Mouse (Mus musculus): ENCODE measurements at regions not wholly inside any gene's neighbourhood (a gene's known extent, or its start where the extent isn't known, plus 50 kb on each side); places are given as distances from the start of the nearest gene placed in this dataset.
"Not testable (repeated sequence)": the region's sequence is repeated elsewhere in the genome, so short reads cannot be mapped to it uniquely, and the experiment has no call there.

DNA sequence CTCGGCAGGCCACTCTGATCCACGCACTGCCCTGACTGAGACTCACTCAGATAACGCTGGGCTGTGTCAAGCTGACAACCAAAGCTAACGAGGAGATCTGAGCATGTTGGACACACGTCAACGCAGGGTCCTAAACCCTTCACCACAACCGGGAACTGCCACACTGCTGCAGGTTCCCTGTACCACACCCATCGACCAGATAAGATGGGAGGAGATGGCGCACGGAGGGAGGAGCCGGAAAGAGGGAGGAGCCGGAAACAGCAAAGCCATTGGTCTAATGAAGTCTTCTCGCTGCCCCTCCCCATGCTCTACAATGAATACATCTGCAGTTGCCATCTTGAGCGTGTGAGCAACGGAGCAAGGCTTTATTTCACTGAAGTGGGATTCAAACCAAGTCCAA is 182.9 kb upstream of the Rpl38 start:
- in situ Hi-C loops (cut with MboI, MseI): no loop called here

DNA sequence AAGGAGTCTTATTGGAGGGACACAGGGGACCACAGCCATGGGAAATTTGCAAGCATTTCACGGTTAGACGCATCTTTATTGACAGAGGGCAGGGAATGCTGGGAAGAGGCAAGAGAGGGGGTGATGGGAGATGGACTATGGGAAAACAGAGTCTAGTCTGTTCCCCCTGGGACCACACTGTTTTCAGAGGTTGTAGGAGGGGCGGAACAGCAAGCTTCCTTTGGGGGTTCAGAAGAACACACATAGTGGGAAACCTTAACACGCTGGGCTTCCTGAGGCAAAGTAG is 183.7 kb upstream of the Rpl38 start:
- in situ Hi-C loops (cut with MboI, MseI): no loop called here

- in situ Hi-C loops (cut with MboI, MseI): no loop called here
Observed at GRCm38 (mm10) chr11:114483823-114484667, 184.3 kb upstream of the Rpl38 start.

DNA sequence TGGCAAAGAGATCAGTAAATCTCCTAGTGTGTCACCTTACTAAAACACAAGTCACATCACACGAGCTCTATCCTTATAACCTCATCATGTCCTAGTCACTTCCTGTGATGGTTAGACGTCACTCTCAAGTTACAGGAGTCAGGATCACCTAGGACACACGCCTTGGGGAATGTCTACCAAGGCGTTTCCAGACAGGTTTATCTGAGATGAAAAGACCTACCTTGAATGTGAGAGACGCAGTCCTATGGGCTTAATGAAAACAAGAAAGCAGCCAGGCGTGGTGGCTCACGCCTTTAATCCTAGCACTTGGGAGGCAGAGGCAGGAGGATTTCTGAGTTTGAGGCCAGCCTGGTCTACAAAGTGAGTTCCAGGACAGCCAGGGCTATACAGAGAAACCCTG is 185.0 kb upstream of the Rpl38 start:
- in situ Hi-C loops (cut with MboI, MseI): not testable (repeated sequence)

GRCm38 (mm10) chr11:114482070-114482469 is 186.3 kb upstream of the Rpl38 start:
- in situ Hi-C loops (cut with MboI, MseI): no loop called here

- in situ Hi-C loops (cut with MboI, MseI): no loop called here
Observed at GRCm38 (mm10) chr11:114481037-114481436, 187.3 kb upstream of the Rpl38 start.

DNA sequence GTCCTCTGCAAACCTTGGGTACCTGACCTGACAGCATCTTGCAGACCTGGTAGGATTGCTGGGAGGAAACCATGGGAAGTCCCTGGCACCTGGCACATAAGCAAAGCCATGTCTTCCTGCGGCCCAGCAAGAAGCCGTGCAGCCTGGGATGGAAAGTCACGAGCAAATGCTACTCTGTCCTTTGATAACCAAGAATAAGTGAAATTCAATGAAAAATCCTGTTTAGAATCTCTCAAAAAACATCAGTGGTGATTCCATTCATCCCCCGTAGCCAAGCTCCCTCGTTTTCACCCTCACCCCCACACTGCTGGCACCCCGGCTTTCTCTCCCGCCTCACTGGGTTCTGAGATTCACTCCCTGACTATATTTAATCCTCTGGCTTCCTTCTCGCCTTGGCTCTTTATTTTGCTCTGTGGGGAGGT is 188.2 kb upstream of the Rpl38 start:
- in situ Hi-C loops (cut with MboI, MseI): no loop called here

- in situ Hi-C loops (cut with MboI, MseI): no loop called here
Observed at GRCm38 (mm10) chr11:114478736-114479135, 189.6 kb upstream of the Rpl38 start.

- in situ Hi-C loops (cut with MboI, MseI): no loop called here
Observed at GRCm38 (mm10) chr11:114477365-114477764, 191.0 kb upstream of the Rpl38 start.

DNA sequence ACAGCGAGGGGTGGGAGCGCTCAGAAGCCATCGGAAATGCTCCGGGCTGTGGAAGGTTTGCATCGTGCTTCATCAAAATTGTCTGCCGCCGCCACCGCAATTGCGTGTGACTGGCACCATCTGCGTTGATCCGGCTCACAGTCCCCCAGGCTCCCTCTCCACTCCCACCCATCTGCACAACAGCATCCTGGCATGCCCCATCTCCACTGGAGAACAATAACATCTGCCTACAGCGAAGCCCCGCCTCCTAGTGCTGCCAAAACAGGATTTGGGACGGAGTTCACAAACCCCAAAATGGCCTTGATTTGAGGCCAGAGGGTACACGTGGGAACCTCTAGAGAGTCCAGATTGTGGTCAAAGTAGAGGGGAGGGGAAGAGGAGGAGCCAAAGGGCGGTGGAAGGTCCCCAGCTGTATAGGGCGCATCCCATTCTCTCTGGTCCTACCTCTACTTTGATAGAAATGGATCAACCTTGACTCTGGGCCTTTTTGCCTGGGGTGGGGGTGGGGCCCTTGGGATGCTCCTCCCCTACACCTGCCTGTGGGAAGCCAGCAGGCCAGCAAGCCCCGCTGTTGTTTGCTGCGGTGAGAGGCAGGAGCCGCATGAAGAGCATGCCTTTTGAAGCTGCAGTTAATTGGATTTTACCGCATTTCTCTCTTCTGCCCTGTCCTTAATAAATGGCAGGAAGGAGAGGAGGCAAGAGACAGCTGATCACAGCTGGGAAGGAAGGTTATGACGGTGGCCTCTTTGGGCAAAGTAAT is 195.6 kb upstream of the Rpl38 start:
- in situ Hi-C loops (cut with MboI, MseI): loop anchor here in 1 of 2 experiments (5.0 kb wide), 1 partner anchor 160 kb away; no protein-coding TSS in a partner anchor

GRCm38 (mm10) chr11:114468394-114468793 is 199.9 kb upstream of the Rpl38 start:
- in situ Hi-C loops (cut with MboI, MseI): no loop called here

- in situ Hi-C loops (cut with MboI, MseI): no loop called here
Observed at GRCm38 (mm10) chr11:114467803-114468202, 200.5 kb upstream of the Rpl38 start.

GRCm38 (mm10) chr11:114465486-114465885 is 202.8 kb upstream of the Rpl38 start:
- in situ Hi-C loops (cut with MboI, MseI): no loop called here

DNA sequence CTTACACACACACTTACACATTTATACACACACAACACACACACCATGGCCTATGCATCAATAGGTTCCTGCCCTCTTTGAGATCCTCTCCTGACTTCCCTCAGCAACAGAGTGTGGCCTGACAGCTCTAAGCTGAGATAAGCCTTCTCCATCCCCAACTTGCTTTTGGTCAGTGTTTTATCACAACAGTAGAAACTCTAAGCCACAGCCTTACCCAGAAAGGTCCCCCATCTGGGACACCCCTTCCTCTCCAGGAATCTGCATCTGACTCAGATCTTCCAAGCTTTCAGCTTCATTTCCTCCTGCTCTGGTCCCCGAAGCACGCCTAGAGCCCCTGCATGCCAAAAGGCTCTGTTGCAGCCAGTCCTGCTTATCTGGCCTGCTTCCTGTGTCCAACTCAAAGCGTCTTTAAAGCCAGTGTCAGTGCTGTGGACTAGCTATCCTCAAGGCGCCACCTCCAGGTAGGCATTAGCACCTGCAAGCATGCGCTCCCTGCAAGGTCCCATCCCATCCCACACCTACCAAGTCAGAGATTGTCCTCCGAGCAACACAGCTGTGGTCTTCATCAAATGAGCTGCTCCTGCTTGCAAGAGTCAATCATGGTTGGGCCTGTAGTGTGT is 205.5 kb upstream of the Rpl38 start:
- in situ Hi-C loops (cut with MboI, MseI): no loop called here

DNA sequence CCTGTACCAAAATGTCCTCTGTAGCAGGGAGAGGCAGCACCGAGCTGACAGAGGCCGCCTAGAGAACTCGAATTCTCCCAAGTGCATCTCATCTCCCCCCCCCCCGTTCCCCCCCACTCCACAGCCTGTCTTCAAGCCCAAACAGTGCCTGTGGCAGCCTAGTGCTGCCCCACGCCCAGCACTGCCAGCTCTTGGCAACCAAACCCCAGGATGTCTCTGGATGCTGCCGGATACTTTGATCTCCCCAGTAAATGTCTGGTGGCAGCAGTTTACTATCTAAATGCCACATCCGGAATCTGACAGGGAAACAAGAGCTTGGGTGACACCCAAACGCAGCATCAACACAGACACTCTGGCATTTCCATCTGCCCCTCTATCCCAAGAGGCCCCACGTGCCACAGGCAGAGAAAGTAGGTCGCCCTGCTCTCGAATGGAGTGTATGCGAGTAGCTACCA is 213.4 kb upstream of the Rpl38 start:
- in situ Hi-C loops (cut with MboI, MseI): no loop called here

DNA sequence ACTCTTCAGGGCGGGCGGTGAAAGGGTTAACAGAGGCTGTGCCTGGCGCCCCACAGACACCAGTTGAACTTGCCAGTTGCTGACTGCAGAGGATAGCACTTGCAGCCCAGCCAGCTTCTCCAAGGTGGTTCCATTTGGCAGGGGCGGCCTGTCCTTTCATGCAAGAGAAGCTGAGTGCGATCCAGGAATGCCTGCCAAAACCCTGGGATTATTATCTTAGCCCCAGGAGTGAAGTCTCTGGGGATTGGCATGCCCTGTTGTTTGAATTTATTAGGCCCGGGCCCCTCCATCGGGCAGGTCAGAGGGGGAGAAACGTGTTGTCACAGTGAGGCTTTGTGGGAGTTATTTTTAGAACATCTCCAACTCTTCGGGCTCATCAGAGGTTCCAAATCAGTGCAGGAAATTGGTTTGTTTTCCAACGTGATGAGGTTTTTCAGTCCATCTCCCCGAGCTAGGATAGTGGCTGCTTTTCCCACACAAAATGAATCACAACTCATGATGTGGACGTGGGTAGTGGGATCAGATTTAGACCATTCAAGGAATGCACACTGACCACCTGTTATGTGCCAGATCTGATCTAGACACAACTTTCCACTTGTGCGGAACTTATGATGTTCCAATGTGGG is 219.4 kb upstream of the Rpl38 start:
- in situ Hi-C loops (cut with MboI, MseI): loop anchor here in 1 of 2 experiments (25.0 kb wide), 1 partner anchor 737 kb away; the partner anchor contains the start of gene Cpsf4l

DNA sequence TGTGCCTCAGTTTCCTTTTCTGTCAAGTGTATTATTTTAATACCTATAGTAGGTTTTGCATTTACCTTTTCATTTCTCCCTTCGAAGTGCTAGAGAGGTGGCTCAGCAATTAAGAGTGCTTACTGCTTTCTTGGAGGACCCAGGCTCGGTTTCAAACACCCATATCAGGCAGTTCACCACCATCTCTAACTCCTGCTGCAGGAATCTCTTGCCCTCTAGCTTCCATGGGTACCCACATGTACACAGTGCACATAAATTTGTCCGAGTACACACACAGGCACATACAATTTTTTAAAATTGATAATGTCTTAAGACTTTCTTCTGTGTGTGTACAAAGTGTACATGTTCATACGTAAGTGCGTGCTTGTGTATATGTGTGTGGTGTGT is 220.9 kb upstream of the Rpl38 start:
- in situ Hi-C loops (cut with MboI, MseI): loop anchor here in 1 of 2 experiments (25.0 kb wide), 1 partner anchor 735 kb away; the partner anchor contains the start of gene Cpsf4l

GRCm38 (mm10) chr11:114446617-114447460 is 221.5 kb upstream of the Rpl38 start:
- in situ Hi-C loops (cut with MboI, MseI): loop anchor here in 1 of 2 experiments (25.0 kb wide), 1 partner anchor 735 kb away; the partner anchor contains the start of gene Cpsf4l

DNA sequence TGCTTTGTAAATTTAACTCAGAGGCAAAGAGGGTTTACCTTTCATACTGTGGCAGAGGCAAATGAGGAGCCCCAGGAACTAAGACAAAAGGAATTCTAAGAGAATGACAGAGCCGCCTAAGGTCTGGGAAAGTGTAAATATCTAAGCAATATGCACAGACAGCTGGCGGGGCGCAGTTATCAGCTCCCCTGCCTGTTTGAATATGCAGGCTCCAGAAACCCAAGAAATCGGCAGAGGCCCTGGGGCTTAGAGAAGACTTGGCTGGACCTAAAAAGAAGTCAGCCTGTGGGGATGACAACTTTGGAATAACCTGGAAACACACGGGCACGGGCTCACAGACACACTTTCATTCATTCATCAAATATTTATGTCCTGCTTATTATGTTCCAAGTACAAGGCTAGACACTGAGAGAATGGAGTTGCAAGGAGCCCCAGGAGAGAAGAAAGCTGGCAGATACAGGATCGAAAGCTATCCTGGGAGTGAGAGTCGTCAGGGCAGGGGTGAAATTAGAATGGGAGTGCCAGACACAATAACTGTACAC is 222.2 kb upstream of the Rpl38 start:
- in situ Hi-C loops (cut with MboI, MseI): loop anchor here in 1 of 2 experiments (25.0 kb wide), 1 partner anchor 734 kb away; the partner anchor contains the start of gene Cpsf4l

DNA sequence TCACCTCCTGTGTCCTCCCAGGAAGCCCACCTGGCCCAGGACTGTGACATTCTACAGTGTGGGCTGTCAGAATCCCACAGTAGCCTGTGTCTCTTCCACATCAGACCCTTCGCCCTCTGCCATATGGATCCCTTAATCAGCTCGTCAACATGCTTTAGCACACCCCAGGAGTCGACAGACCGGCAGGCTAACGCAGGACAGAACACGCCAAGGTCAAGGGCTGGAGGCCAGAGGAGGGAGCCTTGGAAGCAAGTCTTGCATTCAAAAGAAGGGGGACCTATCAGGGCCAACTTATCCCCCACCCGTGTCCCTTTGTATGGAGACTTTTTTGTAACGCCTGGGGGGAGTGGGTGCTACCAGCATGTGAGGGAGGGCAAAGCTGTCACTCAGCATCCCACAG is 224.1 kb upstream of the Rpl38 start:
- in situ Hi-C loops (cut with MboI, MseI): loop anchor here in 1 of 2 experiments (25.0 kb wide), 1 partner anchor 732 kb away; the partner anchor contains the start of gene Cpsf4l
